Mouse (Mus musculus) lung, adult 2 months (tissue): Measurements from ENCODE around the gene Cdh6.

Experiments used
- CTCF ChIP-seq: fragments of 200-500 bp; IDR thresholded peaks from 2 replicates; pipeline ENCODE4 v1.5.1; 2011; ENCODE audit warnings: mild to moderate bottlenecking, low read length, control low read depth; ENCODE audit not compliant: insufficient read depth
- POLR2A ChIP-seq: fragments of 200-500 bp; IDR thresholded peaks from 2 replicates; pipeline ENCODE4 v1.6.1; 2011; ENCODE audit warnings: low read depth, mild to moderate bottlenecking, control low read depth, low read length, borderline replicate concordance; ENCODE audit errors: extremely low read depth

GRCm38 (mm10) chr15:13210186-13210585, 36.7 kb upstream of the Cdh6 start:
- no peak for TF ChIP-seq CTCF
- no peak for TF ChIP-seq POLR2A
